Mouse (Mus musculus): ENCODE data around the gene Stt3a. TPM values are rescaled to one million over a fixed set of nuclear protein-coding genes. Genes with fewer than 3 reads are reported as not detected.

The Stt3a gene
- total RNA-seq, 2 experiments from 2014 or later: 36.2 to 42.6 TPM

- intact Hi-C loops (cut with DNase I): no loop called here
Measured at GRCm38 (mm10) chr9:36726131-36727033, 41.1 kb downstream of the Stt3a start.

DNA sequence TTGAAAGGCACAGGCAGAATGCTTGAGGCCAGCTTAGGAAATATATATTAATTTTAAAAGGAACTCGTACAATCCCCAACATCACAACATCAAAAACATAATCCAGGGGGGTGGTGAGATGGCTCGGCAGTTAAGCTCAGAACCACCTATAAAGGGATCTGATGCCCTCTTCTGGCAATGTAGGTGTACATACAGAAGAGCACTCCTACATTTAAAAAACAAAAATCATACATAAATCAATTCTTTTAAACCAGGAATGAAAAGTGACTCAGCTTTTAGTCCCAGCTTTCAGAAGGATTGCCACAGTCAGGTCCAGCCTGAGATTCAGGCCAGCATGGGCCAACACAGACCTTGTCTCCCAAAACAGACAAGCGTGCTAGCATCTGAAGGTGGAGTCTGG lies 50.9 kb downstream of the Stt3a start:
- intact Hi-C loops (cut with DNase I): no loop called here
- DNase-seq: no peak

More at GRCm38 (mm10) chr9:36726131-36727033, 41.1 kb downstream of the Stt3a start:
- peak; percentile 79 to 83 for DNase-seq

DNA sequence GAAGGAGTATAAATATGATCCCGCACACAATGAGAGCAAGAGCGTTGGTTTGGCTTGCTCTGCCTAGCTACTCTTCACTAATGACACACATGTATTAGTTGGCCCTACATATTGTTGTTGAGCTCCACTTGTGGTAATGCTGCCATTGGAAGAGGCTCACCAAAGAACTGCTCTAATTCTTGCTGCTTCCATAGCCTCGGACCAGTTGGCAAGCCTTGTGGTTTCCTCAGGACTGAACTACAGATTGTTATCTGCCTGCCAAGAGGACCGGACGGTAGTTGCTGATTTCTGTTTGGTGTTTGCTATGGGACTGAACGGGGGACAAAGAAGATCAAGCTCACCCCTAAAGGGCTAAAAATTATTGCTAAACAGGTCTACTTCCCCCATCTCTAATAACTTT lies 60.2 kb downstream of the Stt3a start:
- DNase-seq: no peak
- intact Hi-C loops (cut with DNase I): no loop called here

DNA sequence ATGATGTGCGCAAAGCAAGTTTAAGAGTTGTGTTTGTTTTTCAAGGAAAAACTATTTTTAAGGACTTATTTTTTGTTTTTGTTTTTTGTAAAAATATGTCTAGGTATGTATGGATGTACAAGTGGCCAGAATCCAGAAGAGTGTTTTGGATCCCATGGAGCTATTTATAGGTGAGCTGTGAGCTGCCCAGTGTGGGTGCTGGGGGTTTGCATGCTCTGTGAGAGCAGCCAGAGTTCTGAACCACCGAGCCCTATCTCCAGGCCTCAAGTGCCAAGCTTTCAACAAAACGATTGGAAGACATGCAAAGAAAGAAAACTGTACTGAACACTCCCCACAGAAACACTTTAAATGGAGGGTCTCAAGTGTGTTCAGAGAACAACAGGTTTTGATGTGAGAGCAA lies 61.6 kb downstream of the Stt3a start:
- no peak for DNase-seq
- intact Hi-C loops (cut with DNase I): no loop called here

- intact Hi-C loops (cut with DNase I): no loop called here
- DNase-seq: no peak
Measured at GRCm38 (mm10) chr9:36694276-36694675, 73.2 kb downstream of the Stt3a start.

- intact Hi-C loops (cut with DNase I): no loop called here
- DNase-seq: no peak
Measured at GRCm38 (mm10) chr9:36692920-36693319, 74.6 kb downstream of the Stt3a start, which contains the start of gene Acrv1. TSS of gene Acrv1 (plus strand) at chr9:36693220.

DNA sequence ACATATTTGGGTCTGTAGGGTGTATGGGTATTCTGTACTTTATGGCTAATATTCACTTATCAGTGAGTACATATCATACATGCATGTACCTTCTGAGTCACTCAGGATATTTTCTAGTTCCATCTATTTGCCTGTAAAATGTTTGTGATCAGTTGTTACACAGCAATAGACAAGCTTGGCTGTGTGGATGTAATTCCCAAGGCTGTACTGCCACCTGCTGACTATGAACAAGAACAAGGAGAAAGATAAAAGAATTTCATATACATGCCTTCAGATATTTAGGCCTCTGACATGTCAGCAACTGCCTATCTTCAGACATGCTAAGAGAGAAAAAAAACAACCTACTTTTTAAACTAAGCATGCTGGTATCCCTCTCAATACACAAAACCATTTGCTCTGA lies 80.2 kb downstream of the Stt3a start:
- intact Hi-C loops (cut with DNase I): no loop called here
- DNase-seq: no peak

GRCm38 (mm10) chr9:36681424-36681823 lies 86.1 kb downstream of the Stt3a start:
- intact Hi-C loops (cut with DNase I): no loop called here

More at GRCm38 (mm10) chr9:36681424-36681823, 86.1 kb downstream of the Stt3a start:
- DNase-seq: no peak

Other genes with a start within 250 kb of the Stt3a start
- gene Gm5615, start 225.7 kb downstream of the Stt3a start, total RNA-seq (2021): not detected
- not detected for gene Gm17689, start 185.0 kb downstream of the Stt3a start, total RNA-seq (2021)
- gene A630095E13Rik, start 124.3 kb downstream of the Stt3a start, total RNA-seq (2021): not detected
- gene Acrv1, start 74.5 kb downstream of the Stt3a start, total RNA-seq (2021): not detected
- under 1 TPM; 0.12 to 0.31 TPM for gene Chek1, start 40.6 kb downstream of the Stt3a start, total RNA-seq (2021)
- gene Ei24, start 29.7 kb upstream of the Stt3a start, total RNA-seq (2021): 10 to 100 TPM; 69.0 to 73.0 TPM
- gene Fez1, start 54.2 kb upstream of the Stt3a start, total RNA-seq (2021): 1 to 10 TPM; 2.8 to 3.6 TPM

Measured in gastrocnemius, postnatal 36 days (tissue).